Mouse (Mus musculus): ENCODE results near the gene Zfp938.
A peak's percentile ranks its signal among the peaks of the same experiment; 100 is the strongest.

Zfp938 gene

GRCm38 (mm10) chr10:82240742-82241400 lies at the start of gene Zfp938:
Gene Zfp938, minus strand, starts transcription at chr10:82241280.
- DNase-seq (ENCODE audit: low spot score) = peak; percentile 80

- no peak for DNase-seq (ENCODE audit: low spot score)
Measured at GRCm38 (mm10) chr10:82257331-82257730, 16.3 kb upstream of the Zfp938 start.

GRCm38 (mm10) chr10:82245021-82245420 lies 3.9 kb upstream of the Zfp938 start:
- DNase-seq (ENCODE audit: low spot score) = no peak

- DNase-seq (ENCODE audit: low spot score) = no peak
Measured at GRCm38 (mm10) chr10:82241401-82241788, 315 bp upstream of the Zfp938 start.

GRCm38 (mm10) chr10:82178257-82179064 lies 62.6 kb downstream of the Zfp938 start:
- peak; percentile 66 for DNase-seq (ENCODE audit: low spot score)

Measured in layer of hippocampus, adult 9-10 months (tissue).